Mouse (Mus musculus): ENCODE measurements around the gene Gm47959.
A peak's percentile ranks its signal among the peaks of the same experiment; 100 is the strongest.

Gm47959 gene

DNA sequence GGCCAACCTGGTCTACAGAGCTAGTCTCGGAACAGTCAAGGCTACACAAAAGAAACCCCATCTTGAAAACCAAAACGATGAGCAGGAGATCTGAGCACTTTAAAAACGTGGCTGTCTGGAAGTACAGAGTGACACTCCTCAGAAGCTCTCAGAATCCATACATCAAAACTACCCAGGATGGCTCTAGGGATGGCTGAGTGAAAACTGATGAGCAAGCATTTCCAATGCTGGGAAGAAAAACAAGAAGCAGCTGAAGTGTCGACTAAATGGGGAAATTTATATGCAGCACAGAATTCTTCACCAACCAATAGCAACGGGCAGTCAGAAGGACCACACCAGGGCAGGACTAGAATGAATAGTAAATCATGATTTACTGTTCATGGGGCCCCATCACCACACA, 34.2 kb downstream of the Gm47959 start:
- DNase-seq: no peak

DNA sequence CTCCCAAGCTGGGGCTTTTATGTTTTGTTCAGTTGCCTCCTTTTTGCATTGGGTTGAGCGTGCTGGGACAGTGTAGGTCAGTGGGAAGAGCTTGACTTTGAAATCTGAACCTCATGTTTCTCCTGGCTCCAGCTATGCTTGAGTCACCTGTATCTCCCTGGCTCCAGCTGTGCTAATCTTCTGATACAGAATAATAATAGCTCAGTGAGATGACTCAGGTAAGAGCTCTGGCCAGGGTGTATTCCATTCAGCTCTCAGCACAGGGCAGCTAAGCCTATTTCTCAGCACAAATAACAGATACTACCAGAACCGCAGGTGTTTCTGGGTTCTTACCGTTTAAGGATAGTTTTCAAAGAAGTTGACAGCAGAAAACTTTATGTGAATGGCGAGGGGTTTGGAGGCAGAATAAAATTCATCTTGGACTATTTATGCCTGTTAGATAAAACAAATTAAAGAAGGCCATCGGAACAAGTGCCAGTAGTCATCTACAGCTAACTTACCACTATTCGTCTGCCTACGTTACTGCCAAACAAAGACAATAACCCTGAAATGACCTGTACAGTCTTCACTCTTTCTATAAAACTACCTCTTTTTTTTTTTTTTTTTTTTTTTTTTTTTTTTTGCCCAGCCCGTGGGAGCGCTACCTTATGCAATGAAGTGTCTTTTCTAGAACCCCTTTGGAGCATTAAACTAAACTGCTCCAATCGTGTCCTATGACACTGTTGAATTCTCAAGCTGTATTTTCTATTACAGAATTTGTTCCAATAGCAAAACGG, 36.7 kb downstream of the Gm47959 start:
- no peak for DNase-seq

DNA sequence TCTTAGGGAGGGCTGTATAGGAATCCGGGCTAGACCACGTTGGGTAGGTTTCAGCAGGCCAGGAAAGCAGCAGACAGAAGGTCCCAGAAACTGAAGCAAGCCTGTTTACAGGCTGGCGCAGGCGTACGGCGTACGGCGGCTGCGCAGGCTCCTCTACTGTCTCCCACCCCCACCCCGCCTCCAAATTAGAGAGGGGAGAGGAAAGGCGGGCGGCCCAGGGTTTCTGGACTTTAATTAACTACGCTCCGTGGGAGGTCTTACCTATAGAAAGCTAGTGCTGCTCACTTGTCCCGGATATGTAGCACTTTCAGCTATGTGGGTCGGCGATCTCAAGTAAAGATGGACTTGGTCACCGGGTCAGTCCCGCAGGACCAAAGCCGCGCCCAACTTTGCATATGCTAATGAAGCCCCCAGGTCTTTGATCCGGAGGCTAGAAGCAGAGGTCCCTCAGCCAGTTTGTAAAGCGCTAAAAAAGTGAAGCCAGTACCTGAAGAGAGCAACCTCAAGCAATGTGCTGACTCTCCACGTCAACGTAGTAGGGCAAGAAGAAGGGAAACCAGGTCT, 37.8 kb downstream of the Gm47959 start, which contains the start of gene Slc19a3:
Gene Slc19a3, minus strand, starts transcription at position 340 of the 564 bp plus-strand sequence.
- DNase-seq: peak; percentile 53 to 68

DNA sequence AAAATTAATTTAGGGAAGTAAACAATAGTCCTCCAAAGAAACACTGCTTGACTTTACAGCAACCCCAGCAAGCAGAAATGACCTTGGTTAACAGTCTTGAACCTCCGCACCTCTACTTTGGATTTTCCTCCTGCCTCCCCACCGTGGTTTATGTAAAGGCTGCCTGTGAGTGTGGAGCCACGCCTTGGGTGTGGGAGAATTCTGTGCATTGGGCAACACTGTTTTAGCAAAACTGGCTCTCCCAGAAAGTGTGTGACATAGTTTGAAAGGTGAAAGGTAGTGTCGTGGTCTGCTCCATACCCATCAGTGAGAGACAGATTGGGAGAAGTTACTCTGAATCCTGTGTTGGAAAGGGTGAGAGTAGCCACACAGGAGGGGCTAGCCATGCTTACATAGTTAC, 38.7 kb downstream of the Gm47959 start:
- no peak for DNase-seq

GRCm38 (mm10) chr1:83042380-83042779, 42.0 kb downstream of the Gm47959 start, which contains the start of gene Krtap28-10:
TSS of gene Krtap28-10 (minus strand) at chr1:83042480.
- no peak for DNase-seq

GRCm38 (mm10) chr1:83044882-83045427, 44.6 kb downstream of the Gm47959 start, which contains the start of gene Gm47969:
TSS of gene Gm47969 (plus strand) at chr1:83044932.
- DNase-seq: no peak
